Mouse (Mus musculus) adrenal gland, adult 2 months (tissue): ENCODE results near the gene Mettl7b. TPM values are rescaled to one million over a fixed set of nuclear protein-coding genes. Genes with fewer than 3 reads are reported as not detected.

Source experiments
- DNase-seq: peaks from one replicate; pipeline ENCODE4 v3.0.0; 2021
- polyA plus RNA-seq: library from polyadenylated mRNA; depleted of rRNA; stranded (reverse); fragments of >200 nt; gene quantifications from 2 replicates; pipeline ENCODE4 v1.2.3, GENCODE M21; 2012; rRNA removed
- total RNA-seq, 2 experiments: library from RNA; stranded (reverse); gene quantifications; 2 replicates each; pipeline ENCODE4 v1.2.3; 2021

The Mettl7b gene
- total and polyA plus RNA-seq, 3 experiments = 0.79 to 3.5 (median 0.97) TPM

DNA sequence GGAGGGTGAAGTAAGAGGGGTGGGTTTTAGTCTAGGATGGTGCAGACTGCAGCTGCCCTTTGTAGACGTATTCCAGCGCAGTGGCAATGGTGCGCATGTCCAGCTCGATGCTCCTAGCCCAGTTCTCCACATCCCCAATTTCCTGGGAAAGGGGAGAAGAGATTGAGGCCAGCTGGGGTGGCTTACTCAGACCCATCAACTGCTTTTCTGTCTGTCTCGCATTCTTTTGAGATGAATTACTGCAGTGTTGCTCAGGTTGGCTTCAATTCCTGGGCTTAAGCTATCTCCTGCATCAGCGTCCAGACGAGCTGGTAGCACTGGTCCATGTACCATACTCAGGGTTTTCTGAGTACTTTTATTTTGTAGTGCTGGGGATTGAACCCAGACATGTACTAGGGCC is 40.8 kb downstream of the Mettl7b start:
- no peak for DNase-seq

DNA sequence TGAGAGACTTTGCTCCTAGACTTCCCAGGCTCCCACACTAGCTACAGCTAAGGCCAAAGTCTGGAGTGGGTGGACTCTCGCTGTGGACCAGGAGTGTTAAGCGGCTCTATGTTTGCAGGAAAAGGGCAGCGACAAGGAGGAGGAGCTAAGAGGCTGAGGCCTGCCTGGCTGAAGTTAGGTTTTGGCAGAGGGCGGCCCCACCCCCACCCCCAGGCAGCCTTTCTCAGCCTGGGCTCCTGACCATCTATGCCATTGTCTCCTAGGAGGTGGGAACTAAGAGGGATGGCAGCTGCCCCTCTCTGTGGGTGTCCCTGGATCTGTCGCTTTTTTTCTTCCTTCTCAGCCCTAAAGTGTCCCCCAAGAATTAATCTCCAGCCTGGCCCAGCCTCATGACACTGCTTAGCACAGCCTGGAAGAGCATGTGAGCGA is 41.6 kb downstream of the Mettl7b start:
- DNase-seq = peak; percentile 46

DNA sequence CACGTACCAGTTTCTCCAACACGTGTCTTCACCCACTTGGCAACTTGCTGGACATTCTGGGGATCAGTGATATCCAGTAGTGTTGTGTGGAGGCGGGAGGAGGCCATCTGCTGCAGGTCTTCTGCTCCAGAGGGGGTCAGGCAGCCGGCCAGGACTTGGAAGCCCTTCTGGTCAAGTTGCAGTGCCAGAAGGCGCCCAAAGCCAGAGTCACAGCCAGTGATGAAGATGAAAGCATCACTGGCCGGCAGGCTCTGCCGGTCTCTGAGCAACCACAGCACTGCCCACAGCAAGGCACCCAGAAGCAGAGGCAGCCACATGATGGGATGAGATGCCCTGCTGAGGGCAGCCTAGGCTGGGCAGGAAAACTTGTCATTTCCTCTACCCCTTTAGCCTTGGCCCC is 42.5 kb downstream of the Mettl7b start:
- peak; percentile 36 for DNase-seq

DNA sequence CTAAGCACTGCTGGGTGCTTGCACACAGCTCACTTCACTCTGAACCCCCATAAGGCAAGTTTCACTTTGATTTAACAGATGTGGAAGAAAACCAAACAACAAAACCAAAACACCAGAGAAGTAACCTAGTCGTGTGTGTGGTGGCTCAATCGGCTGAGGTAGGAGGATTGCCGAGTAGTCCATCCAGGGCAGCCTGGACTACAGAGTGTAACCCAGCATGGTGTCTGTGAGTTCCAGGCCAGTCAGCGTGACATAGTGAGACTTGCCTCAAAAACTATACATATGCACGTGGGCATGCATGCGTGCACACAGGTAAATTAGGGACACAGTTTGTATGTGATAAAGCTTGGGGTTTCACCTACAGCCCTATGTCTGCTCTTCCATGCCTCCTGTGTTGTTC is 43.4 kb downstream of the Mettl7b start:
- no peak for DNase-seq

DNA sequence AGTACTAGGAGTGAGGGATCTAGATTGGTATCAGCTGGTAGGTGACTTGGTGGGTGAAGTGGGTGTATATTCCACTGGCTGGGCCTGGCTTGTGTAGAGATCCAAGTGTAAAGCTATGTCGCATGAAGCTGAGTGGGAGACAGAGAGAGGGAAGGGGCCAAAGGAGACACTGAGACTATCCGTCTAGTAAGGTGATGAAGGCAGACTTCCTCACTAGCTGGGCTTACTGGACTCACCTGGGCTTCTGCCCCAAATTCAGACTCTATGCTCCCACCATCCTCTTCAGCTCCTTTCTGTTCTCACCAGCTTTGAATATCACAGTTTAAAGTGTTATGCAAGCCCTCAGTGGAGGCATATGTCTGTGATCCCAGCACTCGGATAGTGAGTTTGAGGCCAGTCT is 44.1 kb downstream of the Mettl7b start:
- DNase-seq = no peak

DNA sequence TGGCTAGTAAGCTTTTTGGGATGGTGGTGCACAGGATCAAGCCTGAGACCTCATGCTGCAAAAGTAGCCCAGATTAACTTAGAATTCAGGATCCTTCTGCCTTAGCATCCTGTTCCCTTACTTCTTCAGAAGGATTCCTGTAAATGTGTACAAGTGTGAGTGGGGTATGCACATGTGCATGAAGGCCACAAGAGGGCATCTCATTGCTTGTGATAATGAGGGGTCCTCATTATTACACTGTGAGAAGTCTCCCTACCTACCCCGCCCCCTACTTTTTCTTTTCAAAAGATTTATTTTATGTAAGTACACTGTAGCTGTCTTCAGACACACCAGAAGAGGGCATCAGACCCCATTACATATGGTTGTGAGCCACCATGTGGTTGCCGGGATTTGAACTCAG is 45.2 kb downstream of the Mettl7b start:
- no peak for DNase-seq

DNA sequence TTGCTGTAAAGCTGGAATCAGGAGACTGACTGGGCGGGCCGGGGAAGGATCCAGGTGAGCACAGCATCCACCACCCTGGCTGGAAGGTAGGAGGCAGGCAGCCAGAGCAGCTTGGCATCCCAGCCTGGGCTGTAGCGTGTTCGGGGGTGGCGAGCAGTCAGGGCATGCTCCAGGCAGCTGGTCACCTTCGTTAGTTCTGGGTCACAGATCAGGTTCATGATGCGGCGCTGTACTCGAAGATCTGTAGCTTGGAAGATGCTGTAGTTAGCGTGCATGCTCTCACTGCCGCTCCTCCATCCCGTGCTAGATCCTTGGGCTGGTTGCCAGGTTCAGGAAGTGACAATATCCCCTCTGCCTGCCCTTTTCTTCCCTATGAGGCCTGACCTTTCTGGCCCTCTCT is 47.1 kb downstream of the Mettl7b start:
- peak; percentile 19 for DNase-seq

DNA sequence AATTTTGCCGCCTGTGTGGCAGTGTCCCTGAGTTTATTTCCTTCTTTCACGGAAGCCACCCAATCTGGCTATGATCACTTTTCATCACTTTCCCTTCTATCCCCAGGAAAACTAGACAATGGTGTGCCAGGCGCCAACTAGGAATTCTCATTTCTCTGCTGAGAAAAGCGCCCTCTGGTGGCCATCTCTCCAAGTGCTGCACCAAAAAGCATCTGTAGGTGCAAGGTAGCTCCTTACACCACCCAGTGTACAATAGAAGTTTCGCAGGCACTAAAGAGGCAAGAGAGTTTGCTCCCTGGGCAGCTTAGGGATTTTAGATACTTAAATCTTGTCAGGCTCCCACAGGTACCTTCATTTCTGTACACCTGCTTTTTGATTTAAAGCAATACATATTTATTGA is 47.6 kb downstream of the Mettl7b start:
- DNase-seq = peak; percentile 87

DNA sequence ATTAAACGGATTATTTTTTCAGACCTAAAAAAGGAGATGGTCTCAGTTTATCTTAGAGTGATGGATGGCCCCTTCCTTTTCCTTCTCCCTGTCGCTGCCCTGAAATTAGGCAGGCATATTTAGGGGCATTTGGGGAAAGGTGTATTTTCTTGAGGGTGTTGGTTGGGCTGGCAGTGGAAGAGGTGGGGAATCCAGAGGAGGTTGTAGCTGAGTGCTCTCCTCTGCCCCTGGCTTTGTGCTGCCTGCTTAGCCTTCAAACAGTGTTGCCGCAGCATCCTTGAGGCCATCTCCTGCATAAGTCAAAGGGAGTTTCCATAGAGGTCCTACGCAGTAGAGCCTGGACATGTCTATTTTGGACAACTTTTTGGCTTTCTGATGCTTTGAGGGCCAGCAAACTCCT is 48.0 kb downstream of the Mettl7b start:
- DNase-seq = no peak

DNA sequence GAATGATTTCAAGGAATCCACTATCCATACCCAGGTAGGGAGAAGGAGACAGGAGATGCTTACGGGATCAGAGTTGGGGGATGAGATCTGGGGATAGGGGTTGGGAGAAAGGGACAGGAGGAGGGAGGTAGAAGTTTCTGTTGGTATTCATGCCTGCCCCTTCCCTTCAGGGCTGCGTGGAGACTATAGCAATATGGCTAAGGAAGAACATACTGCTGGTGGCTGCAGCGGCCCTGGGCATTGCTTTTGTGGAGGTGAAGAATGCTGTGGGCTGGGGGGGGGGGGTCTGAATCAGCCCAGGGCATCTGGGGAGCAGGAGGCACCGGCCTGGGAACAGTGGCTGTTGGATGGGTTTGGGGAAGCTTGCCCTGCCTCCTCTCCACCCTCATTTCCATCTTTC is 48.5 kb downstream of the Mettl7b start:
- no peak for DNase-seq

DNA sequence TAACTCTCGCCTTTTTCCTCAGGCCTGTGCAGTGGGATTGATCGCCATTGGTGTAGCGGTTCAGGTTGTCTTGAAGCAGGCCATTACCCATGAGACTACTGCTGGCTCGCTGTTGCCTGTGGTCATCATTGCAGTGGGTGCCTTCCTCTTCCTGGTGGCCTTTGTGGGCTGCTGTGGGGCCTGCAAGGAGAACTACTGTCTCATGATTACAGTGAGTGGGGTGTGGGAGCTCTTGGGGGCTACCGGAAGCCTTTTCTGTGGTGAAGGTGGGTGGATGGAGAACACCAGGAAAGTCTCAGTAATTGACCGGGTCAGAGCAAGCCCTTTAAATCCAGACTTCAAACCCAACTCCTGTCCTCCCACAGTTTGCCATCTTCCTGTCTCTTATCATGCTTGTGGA is 49.4 kb downstream of the Mettl7b start:
- DNase-seq = no peak

DNA sequence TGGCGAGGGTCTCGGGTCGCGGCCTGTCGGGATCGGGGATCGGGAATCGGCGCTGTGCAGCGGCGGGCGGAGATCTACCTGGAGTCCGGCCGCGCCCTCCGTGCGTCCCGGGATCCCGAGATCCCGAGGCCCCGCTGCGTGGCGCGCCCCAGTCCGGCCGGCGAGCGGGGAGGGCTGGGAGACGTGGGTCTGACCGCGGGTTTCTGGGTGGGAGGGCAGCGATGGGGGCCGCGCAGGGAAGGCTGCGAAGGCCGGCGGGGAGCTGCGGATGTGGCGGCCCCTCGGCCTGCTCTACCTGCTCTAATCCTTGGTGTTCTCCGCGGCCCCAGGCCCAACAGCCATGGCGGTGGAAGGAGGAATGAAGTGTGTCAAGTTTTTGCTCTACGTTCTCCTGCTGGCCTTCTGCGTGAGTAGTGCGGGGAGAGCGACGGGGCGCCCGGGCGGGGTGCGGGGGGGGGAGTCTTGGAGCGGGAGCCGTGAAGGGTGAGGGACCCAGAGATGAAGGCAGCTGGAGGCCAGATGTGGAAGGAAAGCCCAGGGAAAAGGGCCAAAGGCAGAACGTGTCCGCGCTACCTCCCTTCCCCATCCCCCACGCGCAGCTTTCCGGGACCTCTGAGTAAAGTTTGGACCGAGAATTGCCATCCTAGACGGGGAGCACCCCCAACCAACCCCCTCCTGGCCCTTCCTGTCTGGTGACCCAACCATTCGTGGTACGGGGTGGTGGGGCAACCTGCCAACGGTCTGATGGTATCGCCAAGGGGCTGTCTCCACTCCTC is 50.5 kb downstream of the Mettl7b start:
- peak; percentile 70 for DNase-seq

DNA sequence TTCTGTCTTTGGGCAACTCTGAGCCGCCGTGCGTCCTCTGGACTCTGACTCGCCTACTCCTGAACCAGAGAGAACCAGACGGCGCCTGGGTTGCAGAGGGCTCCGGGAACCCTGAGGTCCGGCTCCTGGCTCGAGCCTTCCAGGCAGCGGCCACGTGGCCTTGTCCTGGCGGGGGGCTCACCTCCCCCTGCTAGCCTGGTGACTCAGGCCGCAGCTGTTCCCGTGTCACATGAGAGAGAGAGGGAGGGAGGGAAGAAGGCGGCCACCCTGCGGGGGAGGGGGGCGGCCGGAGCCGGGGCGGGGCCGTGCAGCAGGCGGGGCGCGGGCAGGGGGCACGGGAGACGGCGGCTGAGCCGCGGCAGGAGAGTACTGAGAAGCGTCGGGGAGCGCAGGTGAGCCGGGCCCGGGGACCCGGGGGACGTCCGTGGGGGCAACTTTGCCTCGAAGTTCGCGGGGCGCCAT is 51.2 kb downstream of the Mettl7b start:
- peak; percentile 94 for DNase-seq

DNA sequence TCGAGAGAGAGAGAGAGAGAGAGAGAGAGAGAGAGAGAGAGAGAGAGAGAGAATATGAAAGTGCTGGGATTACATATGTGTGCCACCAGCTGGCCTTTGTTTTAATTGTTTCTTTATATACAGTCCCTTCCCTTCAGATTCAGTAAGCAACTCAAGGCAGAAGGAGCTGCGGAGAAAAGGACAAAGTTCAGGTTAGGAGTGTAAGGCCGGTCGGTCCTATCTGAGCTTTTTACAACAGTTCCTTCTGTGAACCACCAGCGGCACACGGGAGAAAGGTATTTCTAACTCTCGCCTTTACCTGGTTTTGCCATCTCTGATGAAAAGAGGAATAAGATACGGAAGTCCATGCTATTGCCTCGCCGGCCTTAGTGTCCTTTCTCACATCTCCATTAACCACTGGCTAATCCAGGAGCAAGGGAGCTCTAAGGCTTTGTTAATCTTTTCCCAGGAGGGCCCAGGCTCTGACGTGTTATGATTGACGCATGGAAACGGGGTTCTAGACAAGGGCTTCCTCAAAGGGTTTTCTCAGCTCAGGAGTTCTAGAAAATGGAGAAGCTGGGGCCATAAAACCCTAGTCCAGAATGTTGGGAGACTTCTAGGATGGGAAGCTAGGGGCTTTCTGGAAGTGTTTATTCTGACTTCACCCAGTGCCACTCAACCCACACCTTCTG is 51.9 kb downstream of the Mettl7b start:
- no peak for DNase-seq

Other genes with a start within 250 kb of the Mettl7b start
- 10 to 100 TPM; 11.4 to 26.1 TPM for gene Dgka, start 216.1 kb downstream of the Mettl7b start, total RNA-seq
- 10.5 and 11.0 TPM in 2 replicates for gene Dgka, start 216.1 kb downstream of the Mettl7b start, polyA plus RNA-seq
- gene Pym1, start 213.1 kb downstream of the Mettl7b start, total RNA-seq = 10 to 100 TPM; 22.9 to 26.5 TPM
- 11.5 and 15.5 TPM in 2 replicates for gene Pym1, start 213.1 kb downstream of the Mettl7b start, polyA plus RNA-seq
- 10 to 100 TPM; 35.8 to 64.4 TPM for gene Mmp19, start 170.1 kb downstream of the Mettl7b start, total RNA-seq
- 16.0 and 16.8 TPM in 2 replicates for gene Mmp19, start 170.1 kb downstream of the Mettl7b start, polyA plus RNA-seq
- 10 to 100 TPM; 61.8 to 77.2 TPM for gene Dnajc14, start 156.9 kb downstream of the Mettl7b start, total RNA-seq
- gene Dnajc14, start 156.9 kb downstream of the Mettl7b start, polyA plus RNA-seq = 7.1 and 10.6 TPM in 2 replicates
- 1 to 10 TPM; 6.7 to 9.4 TPM for gene Tmem198b, start 156.6 kb downstream of the Mettl7b start, total RNA-seq
- 15.6 and 18.0 TPM in 2 replicates for gene Tmem198b, start 156.6 kb downstream of the Mettl7b start, polyA plus RNA-seq
- 10 to 100 TPM; 52.7 to 55.8 TPM for gene Sarnp, start 143.7 kb downstream of the Mettl7b start, total RNA-seq
- 1.3 and 1.5 TPM in 2 replicates for gene Sarnp, start 143.7 kb downstream of the Mettl7b start, polyA plus RNA-seq
- 10 to 100 TPM; 52.3 to 64.8 TPM for gene Ormdl2, start 139.3 kb downstream of the Mettl7b start, total RNA-seq
- 29.4 and 36.8 TPM in 2 replicates for gene Ormdl2, start 139.3 kb downstream of the Mettl7b start, polyA plus RNA-seq
- gene Gdf11, start 69.3 kb downstream of the Mettl7b start, total RNA-seq = 1 to 10 TPM; 1.8 to 2.3 TPM
- gene Gdf11, start 69.3 kb downstream of the Mettl7b start, polyA plus RNA-seq = 0.55 and 0.99 TPM in 2 replicates
- 100 to 1,000 TPM; 279 to 433 TPM for gene Cd63, start 60.0 kb downstream of the Mettl7b start, total RNA-seq
- gene Cd63, start 60.0 kb downstream of the Mettl7b start, polyA plus RNA-seq = 38.2 and 44.2 TPM in 2 replicates
- gene Rdh5, start 38.1 kb downstream of the Mettl7b start, total RNA-seq = 10 to 100 TPM; 11.2 to 15.9 TPM
- gene Rdh5, start 38.1 kb downstream of the Mettl7b start, polyA plus RNA-seq = 24.3 and 29.3 TPM in 2 replicates
- gene Bloc1s1, start 37.0 kb downstream of the Mettl7b start, total RNA-seq = 100 to 1,000 TPM; 174 to 223 TPM
- 99.2 and 115 TPM in 2 replicates for gene Bloc1s1, start 37.0 kb downstream of the Mettl7b start, polyA plus RNA-seq
- gene Itga7, start 27.2 kb downstream of the Mettl7b start, total RNA-seq = 10 to 100 TPM in 1 of 2 experiments, 1 to 10 TPM in 1; 8.4 to 25.6 TPM
- 19.6 and 32.5 TPM in 2 replicates for gene Itga7, start 27.2 kb downstream of the Mettl7b start, polyA plus RNA-seq
- gene Olfr9, start 28.4 kb upstream of the Mettl7b start, total RNA-seq = not detected
- gene Olfr9, start 28.4 kb upstream of the Mettl7b start, polyA plus RNA-seq = not detected in 2 replicates
- not detected for gene Olfr763, start 49.8 kb upstream of the Mettl7b start, total RNA-seq
- not detected in 2 replicates for gene Olfr763, start 49.8 kb upstream of the Mettl7b start, polyA plus RNA-seq
- gene Olfr764-ps1, start 78.9 kb upstream of the Mettl7b start, total RNA-seq = not detected
- gene Olfr764-ps1, start 78.9 kb upstream of the Mettl7b start, polyA plus RNA-seq = not detected in 2 replicates
- gene Olfr765, start 89.0 kb upstream of the Mettl7b start, total RNA-seq = not detected
- not detected in 2 replicates for gene Olfr765, start 89.0 kb upstream of the Mettl7b start, polyA plus RNA-seq
- gene Olfr766-ps1, start 108.0 kb upstream of the Mettl7b start, total RNA-seq = not detected
- not detected in 2 replicates for gene Olfr766-ps1, start 108.0 kb upstream of the Mettl7b start, polyA plus RNA-seq
- gene Olfr767, start 121.9 kb upstream of the Mettl7b start, total RNA-seq = not detected
- gene Olfr767, start 121.9 kb upstream of the Mettl7b start, polyA plus RNA-seq = not detected in 2 replicates
- gene Olfr768, start 138.4 kb upstream of the Mettl7b start, total RNA-seq = not detected
- gene Olfr768, start 138.4 kb upstream of the Mettl7b start, polyA plus RNA-seq = not detected in 2 replicates
- not detected for gene Olfr769, start 156.9 kb upstream of the Mettl7b start, total RNA-seq
- gene Olfr769, start 156.9 kb upstream of the Mettl7b start, polyA plus RNA-seq = not detected in 2 replicates
- not detected for gene Olfr770, start 178.0 kb upstream of the Mettl7b start, total RNA-seq
- gene Olfr770, start 178.0 kb upstream of the Mettl7b start, polyA plus RNA-seq = not detected in 2 replicates
- not detected for gene Olfr771, start 203.8 kb upstream of the Mettl7b start, total RNA-seq
- gene Olfr771, start 203.8 kb upstream of the Mettl7b start, polyA plus RNA-seq = not detected in 2 replicates
- gene Olfr772, start 216.9 kb upstream of the Mettl7b start, total RNA-seq = not detected
- not detected in 2 replicates for gene Olfr772, start 216.9 kb upstream of the Mettl7b start, polyA plus RNA-seq
- gene Olfr773, start 226.4 kb upstream of the Mettl7b start, total RNA-seq = not detected
- not detected in 2 replicates for gene Olfr773, start 226.4 kb upstream of the Mettl7b start, polyA plus RNA-seq